Mouse (Mus musculus) embryonic stem cell, embryonic (primary cell): Measurements from ENCODE around the gene Cyp11a1.

Experiments
- CTCF ChIA-PET, 4 experiments: fragments of 300-600 bp in 2 of 4; fragments of 350-600 bp in 2 of 4; sonication (Branson Sonifier 250); formaldehyde crosslinking; loops; one replicate each; lab custom pipeline; 2022; ENCODE audit warnings: inconsistent platforms in 2 of 4; lab: Charles Lee
- POLR2A ChIA-PET, 4 experiments: fragments of 300-600 bp in 2 of 4; fragments of 350-600 bp in 2 of 4; sonication (Branson Sonifier 250); formaldehyde crosslinking; loops; one replicate each; lab custom pipeline; 2022; ENCODE audit warnings: antibody characterized with exemption in 4 of 4, inconsistent platforms in 1 of 4; lab: Charles Lee

Cyp11a1 gene

GRCm38 (mm10) chr9:57989309-57989708 lies 16.9 kb upstream of the Cyp11a1 start:
- ChIA-PET CTCF (interaction anchor here in 3 of 4 experiments (0.6 to 3.8 kb wide), 14 partner anchors 9 to 215 kb away, joined by 3 to 47 read pairs (median 4); partner anchors contain the start of genes Islr (in 1 of the 3) and Islr2 (in 1 of the 3)), POLR2A (interaction anchor here in 3 of 4 experiments (0.6 to 1.6 kb wide), 4 partner anchors 8 to 169 kb away, joined by 3 to 5 read pairs (median 3); no protein-coding TSS in a partner anchor)

- ChIA-PET CTCF (interaction anchor here (0.5 to 3.8 kb wide), 52 partner anchors 8 to 1397 kb away, joined by 3 to 47 read pairs (median 4); partner anchors contain the start of genes Sema7a (in 2 of the 4), Islr (in 1 of the 4), Islr2 (in 1 of the 4) and Ubl7 (in 1 of the 4)), POLR2A (interaction anchor here (0.7 to 1.6 kb wide), 13 partner anchors 7 to 337 kb away, joined by 3 to 5 read pairs (median 3); partner anchors contain the start of genes Csk (in 1 of the 4) and Sema7a (in 1 of the 4))
These were observed 15.6 kb upstream of the Cyp11a1 start for GRCm38 (mm10) chr9:57990438-57991110.

DNA sequence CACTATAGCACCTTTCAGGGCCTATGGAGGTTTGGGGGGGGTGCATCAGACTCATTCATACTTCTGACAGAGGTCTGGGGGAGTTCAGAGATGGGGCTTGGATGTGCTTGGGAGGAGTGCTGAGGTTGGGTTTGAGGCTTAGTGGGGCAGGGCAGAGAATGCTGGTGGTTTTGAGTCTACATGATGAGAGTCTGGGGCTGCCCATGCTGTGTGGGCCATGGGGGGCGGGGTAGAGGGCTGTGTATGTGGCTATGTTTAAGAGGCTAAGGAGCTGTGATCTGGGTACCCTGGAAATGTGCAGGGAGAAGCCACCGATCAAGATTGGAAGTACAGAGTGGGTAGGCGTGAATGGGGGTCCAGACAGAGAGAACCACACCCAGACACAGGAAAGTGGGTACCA lies 14.2 kb upstream of the Cyp11a1 start:
- CTCF ChIA-PET: interaction anchor here in 3 of 4 experiments (0.6 to 3.8 kb wide), 5 partner anchors 16 to 248 kb away, joined by 3 to 35 read pairs (median 4); no protein-coding TSS in a partner anchor
- POLR2A ChIA-PET: no interaction called here

GRCm38 (mm10) chr9:57992781-57993591 lies 13.2 kb upstream of the Cyp11a1 start:
- CTCF ChIA-PET: interaction anchor here (0.5 to 8.6 kb wide), 10 partner anchors 15 to 248 kb away, joined by 3 to 148 read pairs (median 4); partner anchors contain the start of gene Sema7a (in 2 of the 4)
- POLR2A ChIA-PET: interaction anchor here in 2 of 4 experiments (0.6 kb wide), 2 partner anchors 57 to 167 kb away, joined by 3 to 6 read pairs; no protein-coding TSS in a partner anchor

DNA sequence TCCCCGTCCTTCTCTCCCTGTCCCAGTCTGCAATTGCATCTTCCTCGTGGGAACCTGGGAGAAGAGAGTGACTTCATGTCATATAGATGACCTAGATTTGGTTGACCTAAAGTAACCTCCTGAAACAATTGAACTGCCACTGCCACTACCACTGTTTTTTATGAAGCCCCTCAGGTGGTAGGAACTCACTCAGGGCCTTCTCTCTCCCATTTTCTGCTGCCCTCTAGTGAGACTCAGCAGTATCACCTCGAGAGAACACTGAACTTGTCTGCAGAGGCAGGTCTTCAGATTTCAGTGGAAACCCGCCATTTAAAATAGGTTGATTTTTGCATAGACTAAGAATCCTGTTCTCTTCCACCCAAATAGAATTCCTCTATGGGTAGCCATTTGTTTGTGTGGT lies 10.9 kb upstream of the Cyp11a1 start:
- ChIA-PET CTCF (interaction anchor here in 3 of 4 experiments (0.6 to 8.6 kb wide), 8 partner anchors 20 to 236 kb away, joined by 3 to 148 read pairs (median 3); partner anchors contain the start of gene Sema7a (in 2 of the 3)), POLR2A (interaction anchor here in 1 of 4 experiments (1.2 to 11.2 kb wide), 5 partner anchors 10 to 86 kb away, joined by 3 to 104 read pairs (median 3); partner anchors contain the start of gene Sema7a)

DNA sequence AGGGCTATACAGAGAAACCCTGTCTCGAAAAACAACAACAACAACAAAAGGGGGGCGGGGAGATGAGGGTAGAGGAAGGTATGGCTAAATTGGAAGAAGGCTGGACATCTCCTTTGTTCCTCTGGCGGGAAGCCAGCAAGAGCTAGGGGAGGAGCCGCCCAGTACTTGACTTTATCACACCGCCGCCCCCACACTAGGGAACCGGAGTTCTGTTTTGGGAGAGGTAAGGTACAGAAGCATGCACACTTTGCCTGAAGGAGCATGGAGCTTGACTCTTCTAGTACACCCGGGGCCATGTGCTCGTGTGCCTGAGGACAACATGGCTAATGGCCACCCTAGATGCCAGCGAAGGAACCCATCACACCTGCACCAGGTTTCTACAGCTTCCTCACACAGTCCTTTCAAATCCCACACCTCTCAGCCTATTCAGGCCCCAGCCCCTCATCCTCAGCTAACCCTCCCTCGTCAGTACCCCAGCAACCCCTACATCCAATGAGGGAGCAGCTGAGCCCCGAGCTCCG lies 8.6 kb upstream of the Cyp11a1 start:
- ChIA-PET CTCF (interaction anchor here (0.5 to 8.6 kb wide), 101 partner anchors 8 to 1505 kb away, joined by 3 to 148 read pairs (median 4); partner anchors contain the start of genes Islr (in 4 of the 4), Islr2 (in 4 of the 4), Sema7a (in 3 of the 4) and Ubl7 (in 3 of the 4)), POLR2A (interaction anchor here (0.5 to 11.2 kb wide), 51 partner anchors 8 to 538 kb away, joined by 3 to 104 read pairs (median 4); partner anchors contain the start of genes Sema7a (in 3 of the 4), Cyp11a1 (in 2 of the 4), Ubl7 (in 2 of the 4) and Arid3b (in 1 of the 4))

DNA sequence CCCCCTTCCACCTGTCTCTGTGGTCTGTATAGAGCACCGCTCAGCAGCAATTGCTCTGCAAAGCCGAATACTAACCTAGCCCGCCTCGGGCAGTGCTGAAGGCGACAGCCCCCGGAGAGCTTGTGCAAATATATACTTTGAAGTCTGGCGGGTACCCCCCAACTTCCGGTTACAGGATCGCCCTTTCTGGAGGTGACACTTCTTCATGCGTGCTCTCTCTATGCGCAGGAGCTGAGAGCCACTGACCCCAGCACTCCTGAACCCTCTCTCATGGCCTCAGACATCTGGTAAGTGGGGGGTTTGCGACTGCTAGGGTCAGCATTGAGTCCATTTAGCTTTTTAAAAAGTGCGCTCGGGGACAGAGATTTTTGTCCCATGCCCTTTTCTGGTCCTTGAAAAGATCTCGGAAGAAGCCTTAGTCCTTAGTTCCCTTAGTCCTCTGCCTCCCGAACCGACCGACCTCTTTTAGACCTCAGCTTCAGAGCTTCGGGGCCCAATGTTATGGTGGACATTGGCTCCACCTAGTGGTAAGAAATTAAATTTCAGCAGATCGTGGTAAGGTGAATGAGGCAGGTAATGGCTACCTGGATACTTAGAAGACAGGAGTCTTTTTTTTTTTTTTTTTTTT lies 8.1 kb upstream of the Cyp11a1 start:
- ChIA-PET CTCF (interaction anchor here (0.5 to 8.6 kb wide), 111 partner anchors 8 to 488 kb away, joined by 3 to 148 read pairs (median 4); partner anchors contain the start of genes Islr (in 4 of the 4), Islr2 (in 4 of the 4), Sema7a (in 3 of the 4) and Ubl7 (in 3 of the 4)), POLR2A (interaction anchor here (0.5 to 11.2 kb wide), 53 partner anchors 9 to 557 kb away, joined by 3 to 104 read pairs (median 4); partner anchors contain the start of genes Sema7a (in 3 of the 4), Cyp11a1 (in 2 of the 4), Ubl7 (in 2 of the 4) and Arid3b (in 1 of the 4))

- POLR2A ChIA-PET: interaction anchor here (0.8 to 11.2 kb wide), 29 partner anchors 9 to 239 kb away, joined by 3 to 104 read pairs (median 5); partner anchors contain the start of genes Cyp11a1 (in 2 of the 4), Sema7a (in 2 of the 4), Arid3b (in 1 of the 4) and Islr (in 1 of the 4)
- CTCF ChIA-PET: interaction anchor here (0.6 to 8.6 kb wide), 71 partner anchors 8 to 488 kb away, joined by 3 to 148 read pairs (median 6); partner anchors contain the start of genes Islr (in 3 of the 4), Islr2 (in 3 of the 4), Sema7a (in 2 of the 4) and Ubl7 (in 2 of the 4)
These were observed 7.5 kb upstream of the Cyp11a1 start for GRCm38 (mm10) chr9:57998685-57999084.

- ChIA-PET CTCF (interaction anchor here (0.6 to 8.6 kb wide), 12 partner anchors 9 to 1211 kb away, joined by 3 to 148 read pairs (median 4); partner anchors contain the start of genes Sema7a (in 2 of the 4), Islr (in 1 of the 4) and Islr2 (in 1 of the 4)), POLR2A (interaction anchor here in 2 of 4 experiments (0.7 to 11.2 kb wide), 5 partner anchors 9 to 64 kb away, joined by 3 to 104 read pairs (median 3); partner anchors contain the start of gene Sema7a (in 1 of the 2))
These were observed 6.5 kb upstream of the Cyp11a1 start for GRCm38 (mm10) chr9:57999676-58000075.

DNA sequence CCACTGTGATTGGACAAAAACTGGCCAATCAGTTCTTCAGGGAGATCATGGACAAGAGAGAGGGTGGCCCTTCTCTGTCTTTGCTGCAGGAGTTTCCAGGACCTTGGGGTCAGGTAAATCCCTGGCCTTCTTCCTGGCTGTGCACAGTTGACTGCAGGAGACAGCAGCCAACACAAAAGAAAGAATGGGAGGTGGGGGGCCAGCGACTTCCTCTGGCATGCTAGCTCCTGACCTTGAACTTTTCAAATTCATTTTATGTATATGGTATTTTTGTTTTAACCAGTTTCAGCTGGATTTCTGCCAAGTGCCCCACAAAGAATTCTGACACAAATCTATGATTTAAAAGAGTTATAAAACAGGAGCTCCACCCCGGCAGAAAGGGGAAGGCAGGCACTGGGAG lies 2.9 kb upstream of the Cyp11a1 start:
- POLR2A ChIA-PET: interaction anchor here in 3 of 4 experiments (0.5 to 11.2 kb wide), 21 partner anchors 12 to 500 kb away, joined by 3 to 104 read pairs (median 4); partner anchors contain the start of genes Arid3b (in 1 of the 3), Islr (in 1 of the 3), Islr2 (in 1 of the 3) and Rpp25 (in 1 of the 3)

DNA sequence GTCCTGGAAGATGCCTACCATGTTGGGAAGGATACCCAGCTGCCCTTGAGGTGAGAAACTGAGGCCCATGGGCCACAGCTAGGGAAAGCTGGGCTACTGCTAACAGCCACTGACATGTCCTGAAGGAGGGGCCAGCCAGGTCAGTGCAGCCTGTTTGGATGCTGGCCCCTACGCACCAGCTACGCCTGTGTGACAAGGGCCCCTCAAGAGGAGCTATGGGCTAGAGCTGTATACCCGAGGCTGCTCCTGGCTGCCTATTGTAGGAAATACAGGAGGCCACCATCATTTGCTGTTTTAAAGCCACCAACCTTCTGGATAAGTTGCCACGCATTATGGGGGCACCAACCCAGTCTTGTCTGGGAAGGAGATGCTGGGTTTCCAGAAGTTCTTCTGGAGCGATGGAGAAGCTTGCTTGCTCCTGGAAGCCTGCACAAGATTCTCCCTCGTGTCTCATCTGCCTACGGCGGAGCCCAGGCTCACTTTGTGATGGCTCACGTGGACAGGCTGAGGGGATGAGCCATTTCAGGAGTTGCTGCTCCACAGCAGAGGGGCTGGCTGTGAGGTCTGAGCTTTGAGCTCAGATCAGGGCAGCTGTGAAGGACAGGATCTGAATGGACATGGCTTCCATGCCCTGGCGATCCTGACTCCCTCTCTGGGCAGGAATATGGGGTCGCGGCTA lies 2.3 kb downstream of the Cyp11a1 start:
- POLR2A ChIA-PET: interaction anchor here (0.6 to 4.2 kb wide), 47 partner anchors 8 to 1649 kb away, joined by 3 to 23 read pairs (median 4); partner anchors contain the start of genes Islr (in 2 of the 4), Islr2 (in 2 of the 4), Ubl7 (in 2 of the 4) and Nptn (in 1 of the 4)
- CTCF ChIA-PET: interaction anchor here (0.5 to 3.0 kb wide), 26 partner anchors 9 to 570 kb away, joined by 3 to 25 read pairs (median 5); partner anchors contain the start of genes Islr (in 2 of the 4), Islr2 (in 2 of the 4), Csk (in 1 of the 4) and Loxl1 (in 1 of the 4)

More for the DNA sequence above, 2.9 kb upstream of the Cyp11a1 start:
- CTCF ChIA-PET: interaction anchor here in 3 of 4 experiments (0.5 to 2.6 kb wide), 15 partner anchors 13 to 993 kb away, joined by 3 to 20 read pairs (median 5); partner anchors contain the start of genes Islr (in 1 of the 3), Islr2 (in 1 of the 3) and Sema7a (in 1 of the 3)

DNA sequence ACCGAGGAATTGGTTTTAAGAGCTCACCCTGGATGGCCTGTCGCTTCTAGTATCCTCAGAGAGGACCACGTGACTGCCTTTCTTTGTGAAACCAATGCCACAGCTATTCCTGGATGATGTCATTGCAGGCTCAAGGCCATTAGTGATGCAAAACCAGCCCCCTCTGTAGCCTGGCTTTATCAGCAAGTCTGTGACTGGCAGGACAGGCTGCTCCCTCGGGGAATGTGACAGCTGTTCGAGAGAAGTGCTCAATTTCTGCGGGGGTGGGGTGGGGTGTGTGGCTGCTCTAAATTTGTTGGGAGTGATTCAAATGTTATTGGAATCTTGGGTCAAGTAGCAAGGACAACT lies 2.8 kb downstream of the Cyp11a1 start:
- CTCF ChIA-PET: interaction anchor here (0.6 to 3.0 kb wide), 25 partner anchors 10 to 570 kb away, joined by 3 to 25 read pairs (median 5); partner anchors contain the start of genes Islr (in 2 of the 4), Islr2 (in 2 of the 4), Csk (in 1 of the 4) and Loxl1 (in 1 of the 4)
- POLR2A ChIA-PET: interaction anchor here (0.5 to 4.2 kb wide), 46 partner anchors 8 to 1648 kb away, joined by 3 to 23 read pairs (median 3); partner anchors contain the start of genes Islr (in 2 of the 4), Islr2 (in 2 of the 4), Ubl7 (in 2 of the 4) and Nptn (in 1 of the 4)

DNA sequence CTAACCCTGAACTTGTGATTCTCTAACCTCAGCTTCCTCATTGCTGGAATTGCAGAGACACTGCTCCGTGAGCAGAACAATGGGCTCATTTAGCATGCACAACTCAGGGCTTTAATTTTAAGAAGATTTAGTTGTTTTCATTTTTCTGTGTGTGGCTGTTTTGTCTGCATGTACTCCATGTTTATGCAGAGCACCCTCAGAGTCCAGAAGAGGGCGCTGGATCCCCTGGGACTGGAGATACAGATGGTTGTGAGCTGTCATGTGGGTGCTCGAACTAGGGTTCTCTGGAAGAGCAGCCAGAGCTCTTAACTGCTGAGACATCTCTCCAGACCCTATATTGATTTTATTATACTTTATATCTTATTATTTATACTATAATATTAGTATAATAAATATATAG lies 3.4 kb downstream of the Cyp11a1 start:
- ChIA-PET POLR2A (interaction anchor here in 3 of 4 experiments (0.5 to 4.2 kb wide), 27 partner anchors 9 to 446 kb away, joined by 3 to 23 read pairs (median 4); partner anchors contain the start of genes Islr (in 2 of the 3), Islr2 (in 2 of the 3), Pml (in 1 of the 3) and Ubl7 (in 1 of the 3)), CTCF (interaction anchor here in 3 of 4 experiments (0.6 to 3.0 kb wide), 18 partner anchors 11 to 569 kb away, joined by 3 to 25 read pairs (median 8); partner anchors contain the start of genes Islr (in 2 of the 3) and Islr2 (in 2 of the 3))

DNA sequence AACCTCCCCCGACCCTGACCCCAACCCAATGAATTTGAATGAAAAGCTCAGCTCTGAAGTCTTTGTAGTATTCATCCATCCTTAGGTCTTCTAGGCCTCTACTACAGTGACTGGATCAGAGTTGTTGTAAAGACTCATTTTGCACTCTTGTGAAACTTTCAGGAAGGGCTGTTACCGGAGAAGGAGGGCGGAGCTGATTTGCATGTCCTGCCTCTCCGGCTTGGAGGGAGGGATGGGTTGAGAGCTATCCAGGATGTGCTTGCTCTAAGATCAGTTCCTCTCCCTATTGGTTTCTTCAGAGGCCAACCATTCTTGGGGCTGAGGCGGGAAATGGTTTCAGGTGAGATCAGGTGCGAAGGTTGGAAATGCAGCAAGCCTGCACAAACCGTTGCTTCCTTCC lies 4.8 kb downstream of the Cyp11a1 start:
- CTCF ChIA-PET: interaction anchor here (0.6 to 2.2 kb wide), 11 partner anchors 13 to 457 kb away, joined by 3 to 8 read pairs (median 4); partner anchors contain the start of genes Islr (in 2 of the 4) and Islr2 (in 2 of the 4)
- POLR2A ChIA-PET: interaction anchor here (0.5 to 1.6 kb wide), 17 partner anchors 10 to 571 kb away, joined by 3 to 11 read pairs (median 4); partner anchors contain the start of genes Sema7a (in 2 of the 4), Islr (in 1 of the 4), Islr2 (in 1 of the 4) and Nptn (in 1 of the 4)
